9 mouse cellular contexts compared by ENCODE assay signal in genomic region chr8:110711271-110711934, GRCm38 (mm10). TPM values are rescaled to one million over a fixed set of nuclear protein-coding genes. Genes with fewer than 3 reads are reported as not detected.
A peak's percentile ranks its signal among the peaks of the same experiment; 100 is the strongest.
DNase-seq lines count a peak whose midpoint lies in the region; ATAC-seq and TF ChIP-seq lines count a peak whose summit lies in the region.
"Had no signal": no experiment of that assay in that cellular context is flagged by ENCODE, and none has a peak within 500 bp of the region (broad histone marks: within the 10 kb centered on the region; RNA-seq: fewer than 3 reads in every experiment).

No protein-coding gene starts in this region.

- H3K9ac ChIP-seq in embryonic facial prominence, embryonic 14.5 days (ENCODE audit: low read depth, low read length), result no peak overlapping the region
- no peak overlapping the region for H3K9ac ChIP-seq in hindbrain, embryonic 16.5 days (ENCODE audit: low read depth, low read length)
- H3K9ac ChIP-seq in liver, embryonic 14.5 days (replicated peaks), result no peak overlapping the region
- no peak overlapping the region for H3K9ac ChIP-seq in midbrain, embryonic 15.5 days

- peaks cover 20% of the 10 kb centered on the region for H3K4me1 ChIP-seq in embryonic facial prominence, embryonic 14.5 days (ENCODE audit: control insufficient read depth, insufficient read depth, low read length)
- H3K4me1 ChIP-seq in hindbrain, embryonic 16.5 days (ENCODE audit: control insufficient read depth, insufficient read depth, low read depth, low read length), result peaks cover 30% of the 10 kb centered on the region
- H3K4me1 ChIP-seq in liver, embryonic 14.5 days (replicated peaks; ENCODE audit: control insufficient read depth in 2 of 2, insufficient read depth in 2 of 2, low read length in 1 of 2), result no peaks in the 10 kb centered on the region
- H3K4me1 ChIP-seq in midbrain, embryonic 15.5 days, result peaks cover 22% of the 10 kb centered on the region

- 61% methylated on average over 13 of the region's 13 CpGs for WGBS in embryonic facial prominence, embryonic 14.5 days
- 73% methylated on average over 12 of the region's 13 CpGs for WGBS in hindbrain, embryonic 16.5 days
- WGBS in liver, embryonic 14.5 days (ENCODE audit: insufficient replicate concordance), result 60% methylated on average over 13 of the region's 13 CpGs
- WGBS in midbrain, embryonic 15.5 days, result 81% methylated on average over 13 of the region's 13 CpGs

- H3K27ac ChIP-seq in embryonic facial prominence, embryonic 14.5 days (replicated peaks; ENCODE audit: low read depth, low read length), result peak overlapping the region; percentile 71
- peak overlapping the region; percentile 12 for H3K27ac ChIP-seq in hindbrain, embryonic 16.5 days (ENCODE audit: low read depth, low read length)
- no peak overlapping the region for H3K27ac ChIP-seq in liver, embryonic 14.5 days
- H3K27ac ChIP-seq in midbrain, embryonic 15.5 days, result no peak overlapping the region

- H3K4me3 ChIP-seq in embryonic facial prominence, embryonic 14.5 days (ENCODE audit: low read depth, low read length), result no peak overlapping the region
- H3K4me3 ChIP-seq in hindbrain, embryonic 16.5 days (ENCODE audit: low read length), result no peak overlapping the region
- no peak overlapping the region for H3K4me3 ChIP-seq in liver, embryonic 14.5 days (ENCODE audit: insufficient read depth in 1 of 2, low read depth in 2 of 2, low read length in 2 of 2)
- H3K4me3 ChIP-seq in midbrain, embryonic 15.5 days, result no peak overlapping the region

- no peaks in the 10 kb centered on the region for H3K9me3 ChIP-seq in embryonic facial prominence, embryonic 14.5 days (ENCODE audit: control insufficient read depth, low read length)
- no peaks in the 10 kb centered on the region for H3K9me3 ChIP-seq in hindbrain, embryonic 16.5 days (ENCODE audit: control insufficient read depth, low read length)
- H3K9me3 ChIP-seq in liver, embryonic 14.5 days (ENCODE audit: control insufficient read depth, low read length), result no peaks in the 10 kb centered on the region
- H3K9me3 ChIP-seq in midbrain, embryonic 15.5 days, result no peaks in the 10 kb centered on the region

- no peaks in the 10 kb centered on the region for H3K27me3 ChIP-seq in embryonic facial prominence, embryonic 14.5 days (replicated peaks; ENCODE audit: control insufficient read depth, insufficient read depth, low read length)
- no peaks in the 10 kb centered on the region for H3K27me3 ChIP-seq in hindbrain, embryonic 16.5 days (replicated peaks; ENCODE audit: control insufficient read depth, insufficient read depth, low read length)
- H3K27me3 ChIP-seq in liver, embryonic 14.5 days (ENCODE audit: control insufficient read depth, insufficient read depth, low read length), result no peaks in the 10 kb centered on the region
- H3K27me3 ChIP-seq in midbrain, embryonic 15.5 days (replicated peaks), result no peaks in the 10 kb centered on the region

- ATAC-seq in embryonic facial prominence, embryonic 14.5 days (ENCODE audit: low read depth), result 0 out of 2 replicates have a peak, but pooled peaks have one; percentile 1
- peak; percentile 69 for ATAC-seq in hindbrain, embryonic 16.5 days
- 0 out of 2 replicates have a peak, but pooled peaks have one; percentile 27 for ATAC-seq in liver, embryonic 14.5 days (ENCODE audit: insufficient read depth)
- ATAC-seq in midbrain, embryonic 15.5 days (replicated peaks), result no peak

- TF ChIP-seq CTCF in liver, embryonic 14.5 days (IDR thresholded peaks at IDR 0.05; ENCODE audit: low read depth), result peak; percentile 14; the same call in 1 of the 2 replicates

- no peak for TF ChIP-seq EP300 in liver, embryonic 14.5 days (IDR thresholded peaks at IDR 0.05; ENCODE audit: low read depth)

- H3K36me3 ChIP-seq in embryonic facial prominence, embryonic 14.5 days (ENCODE audit: control insufficient read depth, insufficient read depth, low read length), result peaks cover 24% of the 10 kb centered on the region; the same call in 1 of the 2 replicates
- peaks cover 10% of the 10 kb centered on the region; the same call in 1 of the 2 replicates for H3K36me3 ChIP-seq in hindbrain, embryonic 16.5 days (ENCODE audit: control insufficient read depth, insufficient read depth, low read length)
- H3K36me3 ChIP-seq in liver, embryonic 14.5 days (replicated peaks; ENCODE audit: control insufficient read depth, insufficient read depth, low read depth), result 0 out of 2 replicates have a peak, but pooled peaks cover 3% of the 10 kb centered on the region
- H3K36me3 ChIP-seq in midbrain, embryonic 15.5 days (replicated peaks), result peaks cover 5% of the 10 kb centered on the region; the same call in 1 of the 2 replicates

- peak; percentile 18 for DNase-seq in 416B (ENCODE audit: low read depth)
- no peak for DNase-seq in embryonic facial prominence, embryonic 14.5 days (ENCODE audit: low spot score)
- no peak for DNase-seq in liver, embryonic 14.5 days (ENCODE audit: low read depth in 3 of 3, low spot score in 3 of 3)
- DNase-seq in T-cell, adult 2 months (ENCODE audit: low spot score), result no peak
- DNase-seq in ovary, postnatal 10 days (ENCODE audit: low spot score), result no peak
- no peak for DNase-seq in gastrocnemius, postnatal 10 days
- DNase-seq: embryo, embryonic 11 days had no signal

- H3K4me2 ChIP-seq in embryonic facial prominence, embryonic 14.5 days (ENCODE audit: low read depth, low read length), result no peak overlapping the region
- no peak overlapping the region for H3K4me2 ChIP-seq in hindbrain, embryonic 16.5 days (ENCODE audit: low read length)
- H3K4me2 ChIP-seq in liver, embryonic 14.5 days (ENCODE audit: low read depth), result no peak overlapping the region
- no peak overlapping the region for H3K4me2 ChIP-seq in midbrain, embryonic 15.5 days

RNA-seq across cellular contexts. Expression of gene Mtss1l, which starts 9.9 kb away (rescaled TPM):
- 13.5 and 13.8 TPM in 2 replicates for polyA plus RNA-seq in embryonic facial prominence, embryonic 14.5 days (2014; fragmentation: Nextera tagmentation; extraction: Ambion mirVana)
- 26.4 and 28.8 TPM in 2 replicates for polyA plus RNA-seq in hindbrain, embryonic 16.5 days (2015; fragmentation: Nextera tagmentation; extraction: Ambion mirVana)
- 2.6 and 2.7 TPM in 2 replicates for polyA plus RNA-seq in liver, embryonic 14.5 days (2012; rRNA removed)
- polyA plus RNA-seq in liver, embryonic 14.5 days (2014; fragmentation: Nextera tagmentation; extraction: Ambion mirVana), result 0.52 and 0.82 TPM in 2 replicates
- total RNA-seq in gastrocnemius, postnatal 10 days (2021), result 10 to 100 TPM; 58.6 to 71.8 TPM
- 45.7 and 50.0 TPM in 2 replicates for polyA plus RNA-seq in midbrain, embryonic 15.5 days (2015; fragmentation: Nextera tagmentation; extraction: Ambion mirVana)

Comparison
In these comparisons a context has a peak if more than half of its experiments do, and no peak if none do; other contexts are left out.
1. H3K27ac ChIP-seq: peak in embryonic facial prominence, embryonic 14.5 days (single experiment) and hindbrain, embryonic 16.5 days (single experiment); none in liver, embryonic 14.5 days (single experiment) and midbrain, embryonic 15.5 days (single experiment).